Mouse (Mus musculus) MEL (cell line): Measurements from ENCODE around the gene Dnajc10.

Source experiments
- BHLHE40 ChIP-seq: IDR thresholded peaks from 2 replicates; pipeline ENCODE4 v1.6.1; 2012; ENCODE audit warnings: low read depth, mild to moderate bottlenecking, inconsistent platforms, low read length, improper control_type of control experiment, borderline replicate concordance
- CHD1 ChIP-seq: IDR thresholded peaks from 2 replicates; pipeline ENCODE4 v1.6.1; 2012; ENCODE audit warnings: low read depth, mild to moderate bottlenecking, inconsistent platforms, low read length, improper control_type of control experiment
- CTCF ChIP-seq, 3 experiments: IDR thresholded peaks in 2 of 3; conservative IDR thresholded peaks in 1 of 3; 2 replicates each; pipeline ENCODE4 v1.5.1; 2011 to 2012; ENCODE audit warnings: low read length in 3 of 3, low read depth in 2 of 3, mild to moderate bottlenecking in 2 of 3, improper control_type of control experiment in 1 of 3, inconsistent platforms in 1 of 3, mixed read lengths in 1 of 3, moderate library complexity in 1 of 3; ENCODE audit not compliant: control insufficient read depth in 1 of 3, insufficient read depth in 1 of 3, poor library complexity in 1 of 3, severe bottlenecking in 1 of 3
- EP300 ChIP-seq, 2 experiments: IDR thresholded peaks; 2 replicates each; pipeline ENCODE4 v1.6.1; 2011; ENCODE audit warnings: improper control_type of control experiment in 2 of 2, low read length in 2 of 2, low read depth in 1 of 2, mild to moderate bottlenecking in 1 of 2
- HCFC1 ChIP-seq: IDR thresholded peaks from 2 replicates; pipeline ENCODE4 v1.6.1; 2012; ENCODE audit warnings: low read depth, mild to moderate bottlenecking, inconsistent platforms, low read length, improper control_type of control experiment, moderate library complexity
- JUND ChIP-seq: IDR thresholded peaks from 2 replicates; pipeline ENCODE4 v1.6.1; 2011; ENCODE audit warnings: low read depth, mild to moderate bottlenecking, improper control_type of control experiment, low read length
- MAZ ChIP-seq: IDR thresholded peaks from 2 replicates; pipeline ENCODE4 v1.6.1; 2012; ENCODE audit warnings: low read depth, mild to moderate bottlenecking, inconsistent platforms, low read length, improper control_type of control experiment
- MYB ChIP-seq: IDR thresholded peaks from 2 replicates; pipeline ENCODE4 v1.6.1; 2011; ENCODE audit warnings: mild to moderate bottlenecking, low read depth, low read length, improper control_type of control experiment
- POLR2A ChIP-seq, 2 experiments: IDR thresholded peaks; 2 replicates each; pipeline ENCODE4 v1.6.1; 2011 to 2012; ENCODE audit warnings: low read length in 2 of 2, mild to moderate bottlenecking in 2 of 2, control low read depth in 1 of 2, improper control_type of control experiment in 1 of 2, low read depth in 1 of 2, moderate library complexity in 1 of 2; ENCODE audit not compliant: control insufficient read depth in 1 of 2, insufficient read depth in 1 of 2, poor library complexity in 1 of 2
- SMC3 ChIP-seq: IDR thresholded peaks from 2 replicates; pipeline ENCODE4 v1.6.1; 2011; ENCODE audit warnings: low read depth, low read length, improper control_type of control experiment
- TAL1 ChIP-seq: IDR thresholded peaks from 2 replicates; pipeline ENCODE4 v1.6.1; 2012; ENCODE audit warnings: mild to moderate bottlenecking, inconsistent platforms, low read length, moderate library complexity, mixed read lengths
- TCF12 ChIP-seq: IDR thresholded peaks from 2 replicates; pipeline ENCODE4 v1.6.1; 2014; ENCODE audit warnings: low read depth, mild to moderate bottlenecking, inconsistent platforms, low read length, improper control_type of control experiment, moderate library complexity
- USF2 ChIP-seq, 2 experiments: IDR thresholded peaks; 2 replicates each; pipeline ENCODE4 v1.6.1; 2011 to 2012; ENCODE audit warnings: improper control_type of control experiment in 2 of 2, low read length in 2 of 2, borderline replicate concordance in 1 of 2, inconsistent platforms in 1 of 2, low read depth in 1 of 2, mild to moderate bottlenecking in 1 of 2; ENCODE audit not compliant: insufficient read depth in 1 of 2
- ZMIZ1 ChIP-seq: IDR thresholded peaks from 2 replicates; pipeline ENCODE4 v1.6.1; 2012; ENCODE audit warnings: low read depth, mild to moderate bottlenecking, inconsistent platforms, low read length, improper control_type of control experiment, moderate library complexity

- TF ChIP-seq POLR2A (IDR thresholded peaks at IDR 0.05; ENCODE audit: control insufficient read depth in 1 of 2, insufficient read depth in 1 of 2, low read depth in 1 of 2, low read length in 2 of 2, poor library complexity in 1 of 2) (no peak), CTCF (IDR thresholded peaks at IDR 0.05 in 2 of 3, conservative IDR thresholded peaks at IDR 0.05 in 1 of 3; ENCODE audit: control insufficient read depth in 1 of 3, insufficient read depth in 1 of 3, low read depth in 2 of 3, low read length in 3 of 3, poor library complexity in 1 of 3, severe bottlenecking in 1 of 3) (no peak), HCFC1 (no peak), TAL1 (no peak), JUND (no peak), MAZ (no peak), EP300 (IDR thresholded peaks at IDR 0.05; ENCODE audit: low read depth in 1 of 2, low read length in 2 of 2) (no peak), CHD1 (no peak), ZMIZ1 (no peak), SMC3 (no peak), BHLHE40 (no peak), MYB (no peak), USF2 (IDR thresholded peaks at IDR 0.05; ENCODE audit: borderline replicate concordance in 1 of 2, insufficient read depth in 1 of 2, low read depth in 1 of 2, low read length in 2 of 2) (no peak), TCF12 (no peak)
Measured at GRCm38 (mm10) chr2:80371458-80371857, 56.2 kb downstream of the Dnajc10 start.
